Mouse (Mus musculus): ENCODE data around the gene Drc1.
A peak's percentile ranks its signal among the peaks of the same experiment; 100 is the strongest.

Drc1 gene

DNA sequence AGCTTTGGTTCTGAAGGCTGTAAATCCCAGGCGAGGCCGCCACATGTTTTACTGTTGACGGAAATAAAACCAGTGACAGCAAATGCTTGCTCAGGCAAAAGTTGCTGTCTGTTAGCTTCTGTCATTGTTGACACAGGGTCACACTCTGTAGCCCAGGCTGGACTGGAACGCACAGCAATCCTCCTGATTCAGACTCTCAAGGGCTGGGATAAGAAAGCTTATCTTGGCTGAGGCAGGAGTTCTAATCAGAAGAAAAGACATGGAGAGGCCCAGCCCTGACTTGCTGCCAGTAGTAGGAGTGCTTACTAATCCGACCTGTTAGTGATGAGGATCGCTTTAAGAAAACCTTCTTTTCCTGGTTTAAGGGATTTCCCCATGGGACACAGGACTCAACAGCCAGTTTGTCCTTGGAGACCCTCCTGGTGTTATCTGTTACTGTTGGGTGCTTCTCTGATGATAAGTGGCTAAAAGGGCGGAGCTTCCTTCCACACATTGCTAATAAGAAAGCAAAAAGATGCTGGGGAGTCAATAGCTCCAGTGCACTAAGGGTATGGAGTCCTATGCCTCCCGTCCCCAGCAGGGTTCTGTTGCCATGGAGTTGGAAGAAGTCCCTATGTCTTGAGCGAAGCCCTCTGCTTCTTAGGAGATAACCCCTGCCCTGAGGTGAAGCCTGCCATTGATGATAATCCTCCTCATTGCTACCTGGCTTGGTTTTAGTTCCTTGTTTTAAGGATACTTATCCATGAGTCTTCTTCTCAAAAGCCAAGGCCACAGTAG is 6.1 kb downstream of the Drc1 start:
- no peak for DNase-seq

DNA sequence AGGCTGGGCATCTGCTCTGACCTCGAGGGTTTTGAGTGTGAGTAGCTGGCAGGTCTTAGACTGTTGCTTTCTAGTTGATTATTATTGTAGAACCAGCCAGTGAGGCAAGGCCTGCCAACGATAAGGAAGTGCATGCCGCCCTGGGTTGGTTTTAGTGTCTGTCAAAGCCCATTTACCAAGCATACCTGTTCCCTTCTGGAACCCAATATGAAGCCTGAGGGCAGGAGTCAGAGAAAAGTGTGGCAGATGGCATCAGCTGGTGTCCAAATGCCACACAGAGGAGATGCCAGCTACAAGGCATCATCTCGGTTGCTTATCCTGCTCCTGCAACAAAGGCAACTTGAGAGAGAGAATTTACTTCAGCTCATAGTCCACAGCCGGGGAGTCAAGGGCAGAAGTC is 59.6 kb downstream of the Drc1 start:
- DNase-seq, result no peak

DNA sequence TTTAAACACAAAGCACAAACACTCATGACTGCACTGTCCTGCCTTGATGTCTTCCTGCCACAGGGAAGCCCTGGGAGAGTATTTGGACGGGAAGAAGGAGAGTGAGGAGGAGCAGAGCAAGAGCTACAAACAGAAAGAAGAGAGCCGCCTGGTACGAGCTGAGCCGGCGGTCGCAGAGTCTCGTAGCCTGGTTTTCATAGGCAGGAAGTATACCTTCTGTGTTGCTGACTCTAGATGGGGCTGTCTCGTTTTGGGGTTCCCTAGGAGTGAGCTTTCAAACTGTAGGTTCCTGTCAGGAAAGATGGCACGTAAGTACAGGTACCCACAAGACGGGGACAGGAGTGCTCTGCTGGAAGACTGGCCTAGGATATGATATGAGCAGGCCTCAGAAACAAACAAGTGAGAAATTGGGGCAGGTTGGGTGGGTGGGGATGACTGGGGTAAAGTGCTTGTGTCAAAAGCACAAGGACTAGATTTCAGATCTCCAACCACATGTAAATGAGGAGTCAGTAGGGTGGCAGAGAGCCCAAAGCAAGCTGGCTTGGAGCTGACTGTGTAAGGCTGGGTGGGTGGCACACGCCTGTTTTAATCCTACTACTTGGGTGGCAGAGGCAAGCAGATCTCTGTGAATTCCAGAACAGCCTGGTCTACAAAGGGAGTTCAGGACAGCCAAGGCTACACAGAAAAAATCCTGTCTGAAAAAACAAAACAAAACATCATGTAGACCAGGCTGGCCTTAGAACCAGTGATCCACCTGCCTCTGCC is 60.6 kb downstream of the Drc1 start:
- DNase-seq, result no peak

DNA sequence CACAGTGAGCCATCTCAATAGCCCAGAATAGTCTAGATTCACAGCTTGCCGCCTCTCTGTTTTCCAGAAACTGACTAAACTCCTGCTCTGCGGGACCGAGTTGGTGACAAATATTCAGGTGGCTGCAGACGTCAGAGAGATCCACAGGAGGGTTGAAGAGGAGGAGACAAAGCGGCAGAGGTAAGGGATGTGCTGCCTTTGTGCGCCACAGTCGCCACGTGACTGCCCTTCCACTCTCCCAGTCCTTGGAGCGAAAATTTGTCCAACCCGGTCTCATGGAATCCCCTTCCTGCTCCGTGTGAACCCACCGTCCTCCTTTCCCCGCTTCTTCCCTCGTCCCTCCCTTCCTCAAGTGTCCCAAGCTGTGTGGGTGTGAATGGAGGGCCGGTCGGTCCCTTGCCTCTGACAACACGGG is 61.4 kb downstream of the Drc1 start:
- no peak for DNase-seq

DNA sequence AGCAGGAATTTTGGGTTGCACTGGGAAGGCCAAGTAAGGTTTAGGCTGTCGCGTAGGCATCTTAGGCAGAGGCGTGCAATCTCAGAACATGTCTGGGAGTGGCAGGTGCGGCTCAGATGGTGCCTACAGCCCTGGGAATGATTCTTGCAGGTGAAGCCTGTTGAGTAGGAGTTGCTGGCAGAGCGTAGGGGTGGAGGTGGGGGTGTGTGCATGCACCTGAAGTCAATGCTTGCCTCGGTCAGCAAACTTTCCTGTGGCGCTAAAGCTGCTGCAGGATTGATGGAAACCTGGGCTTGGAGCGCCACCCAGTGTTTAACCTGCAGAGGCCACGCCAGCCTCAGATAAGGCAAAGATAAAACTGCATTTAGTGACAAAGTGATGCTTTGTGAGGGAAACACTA is 61.9 kb downstream of the Drc1 start:
- DNase-seq, result peak; percentile 81

DNA sequence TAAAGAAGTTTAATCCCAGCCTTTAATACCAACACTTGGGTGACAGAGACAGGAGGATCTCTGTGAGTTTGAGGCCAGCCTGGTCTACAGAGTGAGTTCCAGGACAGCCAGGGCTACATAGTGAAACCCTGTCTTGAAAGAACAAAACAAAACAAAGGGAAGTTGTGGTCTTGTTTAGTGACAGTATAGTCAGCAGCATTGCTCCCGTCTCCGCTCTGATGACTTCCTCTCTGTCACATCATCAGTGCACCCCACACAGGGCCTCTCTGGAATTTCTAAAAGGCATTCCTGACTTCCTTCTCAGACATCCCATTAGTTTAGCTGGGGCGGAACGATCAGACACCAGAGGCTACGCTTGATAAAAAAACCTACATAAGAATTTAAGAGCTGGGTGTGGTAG is 62.7 kb downstream of the Drc1 start:
- DNase-seq, result no peak

DNA sequence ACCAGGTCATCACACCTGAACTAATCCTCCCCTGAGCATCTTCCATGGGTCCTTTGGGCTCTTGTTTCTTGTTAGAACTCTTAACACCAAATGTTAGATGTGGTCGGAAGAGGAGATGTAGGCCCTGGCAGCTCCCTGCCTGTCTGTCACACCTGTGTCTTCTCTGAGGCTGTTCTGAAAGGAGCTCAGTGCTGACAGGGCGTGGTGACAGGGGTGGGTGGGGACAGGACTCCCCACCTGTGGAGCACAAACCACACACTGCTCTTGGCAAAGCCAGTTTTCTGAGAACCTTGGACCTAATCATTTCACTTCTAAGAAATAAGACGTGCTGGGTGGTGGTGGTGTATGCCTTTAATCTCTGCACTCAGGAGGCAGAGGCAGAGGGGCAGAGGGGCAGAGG is 72.4 kb downstream of the Drc1 start:
- no peak for DNase-seq

DNA sequence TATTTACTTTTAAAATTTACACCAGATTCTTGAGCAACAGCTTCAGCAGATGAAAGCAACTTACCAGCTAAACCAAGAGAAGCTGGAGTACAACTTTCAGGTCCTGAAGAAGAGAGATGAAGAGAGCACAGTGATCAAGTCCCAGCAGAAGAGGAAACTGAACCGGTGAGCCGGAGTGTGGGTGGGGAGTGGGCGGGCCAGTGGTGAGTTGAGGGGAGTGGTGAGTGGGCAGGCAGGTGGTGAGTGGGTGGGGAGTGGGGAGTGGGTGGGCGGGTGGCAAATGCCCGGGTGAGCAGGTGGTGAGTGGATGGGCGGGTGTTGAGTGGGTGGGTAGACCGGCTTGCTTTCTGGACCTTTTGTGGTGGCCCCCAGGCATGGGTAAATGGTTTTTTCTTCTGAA is 73.9 kb downstream of the Drc1 start:
- no peak for DNase-seq

DNA sequence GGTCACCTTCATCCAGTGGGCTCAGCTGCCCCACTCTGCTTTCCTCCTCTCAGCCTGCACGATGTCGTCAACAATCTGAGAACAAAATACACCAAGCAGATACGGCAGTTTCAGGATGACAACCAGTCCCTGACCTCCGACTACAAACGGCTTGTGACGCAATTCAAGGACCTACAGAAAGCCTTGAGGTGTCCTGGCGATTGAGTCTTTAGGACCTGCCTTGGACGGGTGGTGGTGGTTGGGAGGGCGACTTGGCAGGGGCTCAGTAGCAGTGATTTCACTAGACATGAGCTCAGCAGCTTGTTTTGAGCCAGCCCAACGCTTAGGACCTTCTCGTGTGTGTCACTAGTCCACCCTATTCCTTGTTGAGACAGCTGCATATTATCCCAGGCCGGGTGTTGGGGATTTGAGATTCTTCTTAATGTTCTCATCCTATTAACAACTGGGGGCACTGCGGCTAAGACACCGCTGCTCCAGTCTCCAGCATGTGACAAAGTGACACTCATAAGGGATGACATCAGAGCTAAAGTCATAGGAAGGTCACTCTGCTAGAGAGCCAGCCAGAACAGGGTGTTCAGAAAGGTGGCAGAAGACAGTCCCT is 74.5 kb downstream of the Drc1 start:
- no peak for DNase-seq

DNA sequence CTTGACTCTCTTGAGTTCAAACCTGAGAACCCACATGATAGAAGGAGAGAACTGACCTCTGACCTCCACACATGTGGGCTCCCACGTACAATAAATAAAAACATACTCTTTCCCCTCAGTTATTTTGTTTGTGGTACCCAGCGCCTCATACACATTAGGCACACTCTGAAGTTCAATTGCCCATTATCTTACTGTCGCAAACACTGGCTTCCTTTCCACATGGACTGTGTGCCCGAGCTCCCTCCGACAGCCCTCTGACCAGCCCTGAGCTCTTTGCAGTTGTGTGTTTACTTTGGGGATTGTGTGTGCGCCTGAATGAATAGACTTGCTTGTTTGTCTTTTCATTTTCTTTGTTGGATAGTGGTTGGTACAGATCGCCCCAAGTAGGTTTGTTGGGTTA is 75.5 kb downstream of the Drc1 start:
- no peak for DNase-seq

DNA sequence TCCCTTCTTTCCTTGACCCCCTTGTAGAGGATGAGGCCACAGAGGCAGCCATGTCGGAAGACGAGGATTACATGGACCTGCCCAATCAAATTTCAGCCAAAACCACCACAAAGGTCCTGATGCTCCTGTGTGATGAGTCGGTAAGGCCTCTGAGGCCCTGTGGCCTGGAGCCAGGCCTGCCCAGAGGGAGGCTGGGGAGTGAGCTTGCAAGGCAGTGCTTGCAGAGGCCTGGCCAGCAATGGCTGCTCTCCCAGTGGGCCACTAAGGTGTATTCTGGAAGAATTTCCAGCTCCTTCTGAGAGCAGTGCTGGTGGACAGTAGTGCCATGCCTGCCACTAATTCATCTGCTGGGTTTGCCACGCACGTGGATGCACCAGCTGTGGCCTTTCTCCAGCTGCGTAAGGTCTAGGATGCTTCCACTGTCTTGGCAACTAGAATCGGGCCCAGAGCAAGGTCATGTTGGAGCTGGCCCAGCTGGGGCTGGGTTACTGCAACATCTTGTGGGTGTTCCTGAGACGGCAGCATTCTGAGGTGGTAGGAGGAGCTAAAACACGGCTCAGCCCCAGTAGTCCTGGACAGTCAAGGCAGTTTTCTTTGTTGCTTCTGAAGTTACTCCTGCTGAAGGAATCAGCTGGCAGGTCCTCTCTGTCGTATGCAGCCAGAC is 77.4 kb downstream of the Drc1 start:
- DNase-seq, result no peak

DNA sequence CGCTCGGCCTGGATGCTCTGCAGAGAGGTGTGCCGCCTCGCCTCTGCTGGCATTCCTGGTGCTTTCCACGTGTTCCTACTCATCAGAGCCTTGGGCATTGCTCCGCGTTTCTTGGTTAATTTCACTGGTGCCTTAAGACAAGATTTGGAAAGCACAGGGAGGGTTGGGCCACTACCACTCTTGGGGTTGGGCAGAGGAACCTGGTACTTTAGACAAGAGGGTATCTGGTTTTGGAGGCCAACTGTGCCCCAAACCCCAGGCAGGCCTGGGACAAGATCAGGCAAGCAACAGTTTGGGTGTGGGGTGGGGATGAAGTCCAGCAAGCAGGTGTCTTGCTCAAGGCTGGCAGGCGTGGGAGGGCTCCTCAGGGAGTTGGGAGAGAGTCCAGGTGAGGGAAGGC is 86.2 kb downstream of the Drc1 start:
- DNase-seq, result no peak

DNA sequence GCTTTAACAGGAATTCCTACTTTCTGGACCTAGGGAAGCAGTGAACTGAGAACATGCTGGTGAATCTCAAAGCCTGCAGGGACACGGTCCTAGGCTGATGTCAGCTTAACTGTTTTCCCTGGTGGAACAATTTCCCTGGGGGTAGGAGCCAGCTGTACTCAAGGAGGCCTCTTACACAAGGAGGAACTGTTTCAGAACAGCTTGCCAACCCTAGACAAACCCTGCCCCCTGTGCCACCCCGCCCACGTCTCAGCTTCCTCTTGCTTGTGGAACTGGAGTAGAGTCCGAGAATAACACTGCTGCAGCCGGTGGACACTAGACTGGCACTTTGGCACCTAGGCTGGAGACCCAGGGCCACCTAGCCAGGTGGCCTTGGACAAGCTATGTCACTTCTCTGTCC is 88.2 kb downstream of the Drc1 start:
- DNase-seq, result no peak

DNA sequence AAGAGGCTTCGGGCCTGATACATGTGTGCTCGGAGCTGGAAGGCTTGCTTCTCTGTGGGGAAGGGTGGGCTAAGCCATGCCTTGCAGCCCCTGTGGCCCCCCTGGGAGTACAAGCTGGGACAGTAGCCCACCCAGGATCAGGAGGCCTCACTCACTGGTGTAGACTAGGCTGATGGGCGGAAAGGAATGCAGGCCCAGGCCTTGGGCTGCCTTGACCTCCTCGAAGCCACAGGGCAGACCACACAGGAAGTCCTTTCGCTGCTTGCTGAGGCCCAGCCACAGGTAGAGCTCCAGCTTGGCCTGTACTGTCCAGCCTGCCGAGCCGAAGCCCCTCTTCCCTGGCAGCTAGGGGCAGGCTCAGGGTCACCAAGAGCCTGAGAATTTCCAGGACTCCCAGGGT is 101.7 kb downstream of the Drc1 start:
- no peak for DNase-seq

DNA sequence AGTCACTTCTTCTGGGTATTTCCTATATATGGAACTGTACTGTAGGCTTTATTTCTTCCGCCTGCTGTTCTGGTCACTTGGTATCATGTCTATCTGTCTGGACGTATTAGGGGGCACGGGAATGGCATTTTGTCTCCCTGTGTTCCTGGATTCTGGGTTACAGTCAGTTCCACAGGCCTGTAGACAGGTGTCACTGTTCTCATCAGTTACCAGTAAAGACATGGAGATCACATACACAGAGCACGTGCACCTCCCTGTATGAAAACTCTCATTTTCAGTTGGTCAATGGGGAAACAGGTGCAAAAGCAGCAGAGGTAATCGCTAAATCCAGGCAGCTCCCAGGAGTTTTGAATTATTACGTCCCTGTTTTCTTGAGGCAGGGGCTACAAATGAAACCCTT is 106.5 kb downstream of the Drc1 start:
- DNase-seq, result no peak

DNA sequence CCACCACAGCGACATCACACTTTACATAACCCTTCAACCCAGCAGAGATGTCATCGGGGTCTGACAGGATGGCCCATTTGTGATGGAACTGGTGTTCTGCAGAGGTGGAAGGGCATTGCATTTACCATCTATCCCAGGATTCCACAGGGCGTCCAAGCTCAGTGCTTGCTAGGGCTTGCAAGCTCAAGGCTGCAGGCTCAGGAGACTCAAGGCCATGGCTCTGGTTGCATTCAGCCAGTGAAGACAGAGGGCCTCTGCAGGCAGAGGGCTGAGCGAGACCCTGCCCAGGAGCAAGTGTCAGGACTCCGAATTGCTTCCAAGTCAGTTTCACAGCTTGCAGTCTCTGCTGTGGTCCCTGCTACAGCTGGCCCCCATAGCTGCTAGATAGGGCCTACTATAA is 108.6 kb downstream of the Drc1 start:
- no peak for DNase-seq

DNA sequence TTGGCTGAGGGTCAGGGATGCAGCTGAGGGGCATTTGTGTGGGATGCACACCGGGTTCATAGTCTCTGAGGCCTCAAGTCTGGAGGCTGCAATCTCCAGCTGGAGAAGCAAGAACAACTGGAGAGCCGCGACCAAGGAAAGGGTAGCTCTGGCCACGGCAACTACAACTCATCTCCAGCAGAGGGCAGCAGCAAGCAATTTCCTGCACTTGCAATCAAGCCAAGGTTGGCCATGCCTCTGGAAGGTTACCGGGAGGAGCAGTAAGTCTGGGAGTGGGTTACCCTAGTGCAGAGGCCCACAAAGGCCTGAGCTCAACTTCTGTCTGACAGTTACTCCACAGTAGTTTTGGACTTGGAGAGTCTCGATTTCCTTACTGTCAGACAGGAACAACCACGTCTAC is 110.3 kb downstream of the Drc1 start:
- peak; percentile 86 for DNase-seq

DNA sequence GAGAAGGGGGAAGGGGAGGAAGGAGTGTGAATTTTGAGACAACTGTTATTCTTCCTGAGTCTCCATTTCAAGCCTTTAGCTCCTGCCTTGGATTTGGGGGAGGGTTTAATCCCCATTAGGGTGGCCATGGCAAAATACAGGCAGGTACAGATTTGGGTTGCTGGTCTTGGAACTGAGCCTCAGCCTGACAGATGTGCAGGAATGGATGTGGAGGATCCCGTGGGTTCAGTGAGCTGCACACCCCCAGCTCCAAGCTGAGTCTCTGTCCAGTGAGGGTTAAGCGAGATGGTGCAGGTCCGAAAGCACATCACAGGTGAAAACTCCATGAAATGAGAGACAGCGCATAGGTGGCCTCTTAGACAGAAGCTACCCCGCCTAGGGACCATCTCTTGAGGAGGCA is 119.3 kb downstream of the Drc1 start:
- no peak for DNase-seq

DNA sequence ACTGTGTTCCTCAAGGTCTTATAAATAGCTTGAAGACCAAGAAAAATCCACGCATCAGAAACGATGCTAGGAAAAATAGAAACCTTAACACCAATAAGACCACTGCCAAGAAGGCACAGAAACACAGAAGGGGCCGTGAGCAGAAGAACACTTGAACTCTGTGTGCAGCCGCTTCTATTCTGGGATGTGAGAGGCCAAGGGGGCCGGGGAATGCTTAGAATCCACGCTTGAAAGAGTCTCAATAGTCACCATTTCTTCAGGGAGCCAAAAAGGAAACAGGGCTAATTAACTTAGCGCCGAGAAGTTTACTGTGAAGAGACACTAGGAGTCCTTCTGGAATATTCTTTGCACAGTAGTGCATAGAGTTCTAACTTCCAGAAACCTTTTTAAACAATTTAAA is 120.0 kb downstream of the Drc1 start:
- no peak for DNase-seq

DNA sequence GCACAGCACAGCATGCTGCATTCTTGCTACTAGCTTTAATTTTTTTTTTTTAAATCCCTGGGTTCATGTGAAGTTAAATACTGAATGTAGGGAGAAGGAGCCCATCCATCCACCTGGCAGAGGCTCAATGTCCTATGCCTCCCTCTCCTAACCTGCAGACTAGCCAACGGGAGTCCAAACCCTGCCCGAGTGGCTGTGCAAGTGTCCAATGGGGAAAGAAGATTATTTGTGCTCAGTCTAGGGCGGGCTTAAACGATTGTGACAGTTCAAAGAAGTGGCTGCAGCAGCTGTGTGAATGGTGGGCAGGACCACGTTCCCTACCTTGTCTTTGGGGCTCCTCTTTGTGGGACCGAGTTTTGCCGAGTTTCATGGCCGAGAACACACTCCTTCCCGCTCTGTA is 125.7 kb downstream of the Drc1 start:
- DNase-seq, result peak; percentile 30

DNA sequence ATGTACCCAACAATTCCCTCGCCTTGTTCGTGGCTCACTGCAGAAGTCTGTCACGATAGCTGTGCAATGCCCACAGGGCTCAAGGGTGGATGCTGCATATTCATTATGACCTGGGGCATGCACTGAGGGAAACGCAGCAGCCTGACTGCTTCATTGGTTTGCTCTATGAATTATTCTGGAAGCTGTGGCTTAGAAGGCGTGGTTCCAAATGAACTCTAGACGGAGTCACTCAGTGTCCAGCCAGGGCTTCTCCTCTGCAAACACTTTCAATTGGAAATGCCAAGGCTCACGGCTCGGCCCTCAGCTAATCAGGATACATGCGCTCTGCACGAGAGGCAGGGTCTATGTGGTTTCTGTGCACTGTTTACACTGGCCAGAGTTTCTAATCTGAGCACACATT is 130.3 kb downstream of the Drc1 start:
- peak; percentile 17 for DNase-seq

DNA sequence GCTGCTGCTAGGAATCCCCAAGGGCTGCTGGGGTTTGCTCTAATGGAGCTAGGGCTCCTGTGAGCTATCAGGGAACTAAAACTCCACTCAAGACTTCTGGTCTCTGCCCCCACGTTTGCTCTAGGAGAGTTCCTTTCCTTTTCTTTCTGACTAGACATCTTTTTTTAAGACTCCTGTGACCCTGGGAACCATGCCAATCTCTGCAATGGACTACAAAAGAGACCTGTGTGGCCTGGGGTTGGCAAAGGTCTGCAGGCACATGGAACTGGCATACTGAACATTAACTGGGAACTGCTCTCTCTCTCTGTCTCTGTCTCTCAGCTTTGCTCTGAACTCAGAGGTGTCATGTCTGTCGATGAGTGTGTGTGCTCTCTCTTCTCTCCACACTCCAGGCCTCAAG is 134.2 kb downstream of the Drc1 start:
- no peak for DNase-seq

DNA sequence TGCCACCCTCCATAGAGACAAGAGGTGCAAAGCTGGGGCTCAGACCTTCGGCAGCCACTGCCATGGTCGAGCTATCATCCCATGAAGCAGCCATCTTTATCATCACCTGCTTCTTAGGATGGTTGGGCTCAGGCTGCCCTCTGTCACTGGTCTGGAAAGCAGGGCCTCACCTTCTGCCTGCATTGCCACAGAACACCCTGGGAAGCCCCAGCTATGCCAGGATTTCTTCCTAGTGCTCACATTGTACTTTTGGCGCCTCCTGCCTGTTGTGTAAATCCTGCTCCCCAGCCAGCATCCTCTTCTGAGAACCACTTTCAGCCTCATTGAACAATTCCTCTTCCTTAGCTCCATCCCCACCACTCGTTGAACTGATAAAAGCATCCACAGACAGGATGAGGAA is 134.7 kb downstream of the Drc1 start:
- DNase-seq, result no peak

All from kidney, postnatal 10 days (tissue).